Mouse (Mus musculus) layer of hippocampus, postnatal 25 days (tissue): Measurements from ENCODE around the gene Kcnc3. TPM values are rescaled to one million over a fixed set of nuclear protein-coding genes. Genes with fewer than 3 reads are reported as not detected.

Source experiments
- DNase-seq, 2 experiments: peaks; one replicate each; pipeline ENCODE4 v3.0.0; 2022; ENCODE audit warnings: mixed read lengths in 2 of 2, low spot score in 1 of 2; ENCODE audit errors: extremely low spot score in 1 of 2
- total RNA-seq, 2 experiments: library from RNA; stranded (reverse); gene quantifications; 2 replicates each; pipeline ENCODE4 v1.2.3; 2021

Gene Kcnc3
- total RNA-seq: 100 to 1,000 TPM; 167 to 190 TPM

- peak; percentile 84 to 88 for DNase-seq
Observed at GRCm38 (mm10) chr7:44590402-44591347, at the start of gene Kcnc3. Gene Kcnc3, plus strand, starts transcription at chr7:44590664.

GRCm38 (mm10) chr7:44542555-44542954 is 47.9 kb upstream of the Kcnc3 start:
- DNase-seq: no peak

- no peak for DNase-seq
Observed at GRCm38 (mm10) chr7:44543071-44543470, 47.4 kb upstream of the Kcnc3 start.

- DNase-seq: no peak
Observed at GRCm38 (mm10) chr7:44546274-44546673, 44.2 kb upstream of the Kcnc3 start.

- no peak for DNase-seq
Observed at GRCm38 (mm10) chr7:44547041-44547440, 43.4 kb upstream of the Kcnc3 start.

- DNase-seq: no peak
Observed at GRCm38 (mm10) chr7:44547725-44548124, 42.7 kb upstream of the Kcnc3 start.

GRCm38 (mm10) chr7:44548497-44549087 is 41.9 kb upstream of the Kcnc3 start, which contains the start of gene Pold1:
Gene Pold1, minus strand, starts transcription at chr7:44548849.
- peak; percentile 95 to 97 for DNase-seq

- no peak for DNase-seq
Observed at GRCm38 (mm10) chr7:44549621-44550408, 40.6 kb upstream of the Kcnc3 start.

GRCm38 (mm10) chr7:44550409-44550678 is 40.1 kb upstream of the Kcnc3 start:
- no peak for DNase-seq

- no peak for DNase-seq
Observed at GRCm38 (mm10) chr7:44551301-44551700, 39.2 kb upstream of the Kcnc3 start.

GRCm38 (mm10) chr7:44551731-44552130 is 38.7 kb upstream of the Kcnc3 start:
- DNase-seq: no peak

- no peak for DNase-seq
Observed at GRCm38 (mm10) chr7:44552141-44552908, 38.1 kb upstream of the Kcnc3 start.

GRCm38 (mm10) chr7:44553196-44553764 is 37.2 kb upstream of the Kcnc3 start:
- peak in 1 of 2 experiments; percentile 44 for DNase-seq

- peak; percentile 89 for DNase-seq
Observed at GRCm38 (mm10) chr7:44553826-44554225, 36.6 kb upstream of the Kcnc3 start, which contains the start of gene Nr1h2. Gene Nr1h2, minus strand, starts transcription at chr7:44553951.

- DNase-seq: no peak
Observed at GRCm38 (mm10) chr7:44557629-44558028, 32.8 kb upstream of the Kcnc3 start.

GRCm38 (mm10) chr7:44560435-44561400 is 29.7 kb upstream of the Kcnc3 start:
- DNase-seq: peak; percentile 66 to 90

- no peak for DNase-seq
Observed at GRCm38 (mm10) chr7:44563284-44563683, 27.2 kb upstream of the Kcnc3 start.

GRCm38 (mm10) chr7:44564486-44564885 is 26.0 kb upstream of the Kcnc3 start:
- no peak for DNase-seq

- no peak for DNase-seq
Observed at GRCm38 (mm10) chr7:44565414-44565813, 25.1 kb upstream of the Kcnc3 start.
